Mouse (Mus musculus) heart, adult 2 months (tissue): ENCODE results near the gene Gm42742. TPM values are rescaled to one million over a fixed set of nuclear protein-coding genes. Genes with fewer than 3 reads are reported as not detected.
A peak's percentile ranks its signal among the peaks of the same experiment; 100 is the strongest.

Experiments used
- DNase-seq, 2 experiments: peaks; one replicate each; pipeline ENCODE4 v3.0.0; 2021
- H3K27ac ChIP-seq: fragments of 200-600 bp; 2 replicates; pipeline ENCODE4 v1.8.1; 2022
- H3K27me3 ChIP-seq: fragments of 200-500 bp; 2 replicates; pipeline ENCODE4 v1.6.1; 2012; ENCODE audit warnings: mild to moderate bottlenecking, low read length, inconsistent platforms, mixed read lengths; ENCODE audit not compliant: control insufficient read depth, insufficient read depth
- H3K36me3 ChIP-seq: fragments of 200-500 bp; 2 replicates; pipeline ENCODE4 v1.6.1; 2012; ENCODE audit warnings: low read length, inconsistent platforms; ENCODE audit not compliant: control insufficient read depth, insufficient read depth
- H3K4me1 ChIP-seq: fragments of 200-500 bp; 2 replicates; pipeline ENCODE4 v1.6.1; 2011; ENCODE audit warnings: low read length; ENCODE audit not compliant: control insufficient read depth, insufficient read depth
- H3K4me3 ChIP-seq: fragments of 200-600 bp; 2 replicates; pipeline ENCODE4 v1.8.1; 2022
- H3K79me2 ChIP-seq: fragments of 200-500 bp; replicated peaks from 2 replicates; pipeline ENCODE4 v1.6.1; 2012; ENCODE audit warnings: mild to moderate bottlenecking, inconsistent platforms, low read length, moderate library complexity, mixed read lengths; ENCODE audit not compliant: control insufficient read depth, insufficient read depth
- H3K9ac ChIP-seq: fragments of 200-500 bp; 2 replicates; pipeline ENCODE4 v1.6.1; 2012; ENCODE audit warnings: low read depth, mild to moderate bottlenecking, control low read depth, inconsistent platforms, low read length, mixed read lengths
- CTCF ChIP-seq: fragments of 200-600 bp; IDR thresholded peaks from 2 replicates; pipeline ENCODE4 v1.8.1; 2022; ENCODE audit warnings: antibody characterized with exemption, mild to moderate bottlenecking, moderate library complexity
- EP300 ChIP-seq: fragments of 200-500 bp; IDR thresholded peaks from 2 replicates; pipeline ENCODE4 v1.6.1; 2011; ENCODE audit warnings: low read depth, low read length, control low read depth; ENCODE audit not compliant: insufficient read depth
- POLR2A ChIP-seq: fragments of 200-500 bp; IDR thresholded peaks from 2 replicates; pipeline ENCODE4 v1.6.1; 2011; ENCODE audit warnings: mild to moderate bottlenecking, low read depth, low read length, control low read depth; ENCODE audit not compliant: insufficient read depth
- WGBS: fragments of 180-500 bp; shearing (Covaris S2); methylation state at CpG from one replicate; pipeline ENCODE4 v1.1.7; 2018; 5-methylcytosine and 5-hydroxymethylcytosine counted together
- intact Hi-C: fragments of 180-260 bp; cut with DNase I; formaldehyde crosslinking; loops from one replicate; pipeline ENCODE4 v1.15.1; 2025
- polyA plus RNA-seq: library from polyadenylated mRNA; depleted of rRNA; stranded (reverse); fragments of >200 nt; gene quantifications from 2 replicates; pipeline ENCODE4 v1.2.3, GENCODE M21; 2012
- total RNA-seq, 2 experiments: library from RNA; stranded (reverse); gene quantifications; 2 replicates each; pipeline ENCODE4 v1.2.3; 2021

Gene Gm42742
- total and polyA plus RNA-seq, 3 experiments: 15.9 to 25.8 (median 21.7) TPM

- Histone ChIP-seq H3K4me3 (no peak overlapping the region), H3K36me3 (peaks cover 3% of the 10 kb centered on the region; the same call in 1 of the 2 replicates), H3K27ac (peak overlapping the region; percentile 17), H3K9ac (no peak overlapping the region), H3K4me1 (peaks cover 6% of the 10 kb centered on the region), H3K27me3 (no peaks in the 10 kb centered on the region), H3K79me2 (no peaks in the 10 kb centered on the region)
- intact Hi-C loops: no loop called here
- no peak for DNase-seq
- TF ChIP-seq POLR2A (no peak), CTCF (no peak), EP300 (no peak)
- 60% methylated on average over 5 of the region's 5 CpGs for WGBS
These were observed 948 bp upstream of the Gm42742 start for GRCm38 (mm10) chr7:127021563-127022527.

- Histone ChIP-seq H3K27me3 (no peaks in the 10 kb centered on the region), H3K79me2 (no peaks in the 10 kb centered on the region), H3K36me3 (peaks cover 6% of the 10 kb centered on the region), H3K4me1 (peaks cover 12% of the 10 kb centered on the region), H3K27ac (peak overlapping the region; percentile 36), H3K4me3 (peak overlapping the region; percentile 46), H3K9ac (peak overlapping the region; percentile 79)
- WGBS: 42% methylated on average over 5 of the region's 5 CpGs
- peak in 1 of 2 experiments; percentile 8 for DNase-seq
- intact Hi-C loops: no loop called here
- TF ChIP-seq CTCF (no peak), POLR2A (no peak), EP300 (no peak)
These were observed 406 bp downstream of the Gm42742 start for GRCm38 (mm10) chr7:127020491-127020890.

- no peaks in the 10 kb centered on the region for H3K27me3 ChIP-seq
- TF ChIP-seq EP300 (no peak), POLR2A (no peak), CTCF (no peak)
- peak overlapping the region; percentile 36; the same call in 1 of the 2 replicates for H3K27ac ChIP-seq
- H3K4me3 ChIP-seq: no peak overlapping the region
- intact Hi-C loops: no loop called here
- H3K4me1 ChIP-seq: peaks cover 13% of the 10 kb centered on the region
- peaks cover 6% of the 10 kb centered on the region for H3K36me3 ChIP-seq
- no peak for DNase-seq
- 73% methylated on average over 3 of the region's 3 CpGs for WGBS
- H3K79me2 ChIP-seq: no peaks in the 10 kb centered on the region; the same call in 1 of the 2 replicates
- no peak overlapping the region for H3K9ac ChIP-seq
These were observed 866 bp downstream of the Gm42742 start for GRCm38 (mm10) chr7:127020031-127020430.

- Histone ChIP-seq H3K36me3 (peaks cover 5% of the 10 kb centered on the region), H3K27ac (no peak overlapping the region; the same call in 1 of the 2 replicates), H3K4me3 (no peak overlapping the region), H3K27me3 (no peaks in the 10 kb centered on the region), H3K4me1 (peaks cover 11% of the 10 kb centered on the region), H3K9ac (no peak overlapping the region), H3K79me2 (no peaks in the 10 kb centered on the region; the same call in 1 of the 2 replicates)
- no peak for DNase-seq
- TF ChIP-seq EP300: no peak
- TF ChIP-seq CTCF: no peak
- no peak for TF ChIP-seq POLR2A
- 75% methylated on average over 14 of the region's 14 CpGs for WGBS
- intact Hi-C loops: loop anchor here (10.0 kb wide), 1 partner anchor 175 kb away; the partner anchor contains the start of gene Cd2bp2
These were observed 1.5 kb downstream of the Gm42742 start for GRCm38 (mm10) chr7:127019306-127019960.

GRCm38 (mm10) chr7:127018416-127019305, 2.2 kb downstream of the Gm42742 start:
- no peaks in the 10 kb centered on the region for H3K27me3 ChIP-seq
- H3K9ac ChIP-seq: no peak overlapping the region
- H3K4me1 ChIP-seq: peaks cover 11% of the 10 kb centered on the region
- peaks cover 5% of the 10 kb centered on the region for H3K36me3 ChIP-seq
- DNase-seq: peak in 1 of 2 experiments; percentile 10
- no peak for TF ChIP-seq EP300
- no peak for TF ChIP-seq POLR2A
- no peak for TF ChIP-seq CTCF
- H3K79me2 ChIP-seq: peaks cover 2% of the 10 kb centered on the region; the same call in 1 of the 2 replicates
- peak overlapping the region; percentile 15 for H3K27ac ChIP-seq
- intact Hi-C loops: loop anchor here (10.0 kb wide), 1 partner anchor 176 kb away; the partner anchor contains the start of gene Cd2bp2
- H3K4me3 ChIP-seq: no peak overlapping the region
- 57% methylated on average over 15 of the region's 15 CpGs for WGBS
